Mouse (Mus musculus) layer of hippocampus, adult 18-20 months (tissue): Measurements from ENCODE around the gene Ssty1. TPM values are rescaled to one million over a fixed set of nuclear protein-coding genes. Genes with fewer than 3 reads are reported as not detected.
"Not testable (repeated sequence)": the region's sequence is repeated elsewhere in the genome, so short reads cannot be mapped to it uniquely, and the experiment has no call there.

Experiments
- DNase-seq, 2 experiments: peaks; one replicate each; pipeline ENCODE4 v3.0.0; 2022; ENCODE audit warnings: low spot score in 2 of 2
- long read RNA-seq: library from polyadenylated mRNA; stranded (forward); transcript quantifications from one replicate; pipeline ENCODE4 v2.0.0, GENCODE M21; 2021
- total RNA-seq, 2 experiments: library from RNA; stranded (reverse); gene quantifications; 2 replicates each; pipeline ENCODE4 v1.2.3; 2021

Gene Ssty1
- not detected for total RNA-seq
- long read RNA-seq, result 0 reads

DNA sequence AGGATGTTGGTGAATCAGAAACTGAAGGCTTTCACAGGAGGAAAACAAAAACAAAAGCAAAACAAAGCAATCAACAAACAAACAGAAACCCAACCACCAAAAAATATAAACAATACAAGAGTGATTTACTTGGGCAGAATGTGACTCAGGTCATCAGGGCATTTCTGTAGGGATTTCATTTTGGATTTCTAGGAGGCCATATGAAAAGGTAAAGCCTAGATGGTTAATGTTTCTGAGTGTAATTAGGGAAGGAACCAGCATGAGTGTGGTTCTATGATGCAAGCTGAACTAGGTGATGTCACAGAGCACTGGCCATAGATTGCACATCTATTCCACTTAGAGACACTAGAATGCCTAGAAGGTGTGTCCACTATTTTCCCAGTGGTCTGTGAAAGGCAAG is at the start of gene Ssty1:
Gene Ssty1 (plus strand): TSS at position 301 of the 400 bp plus-strand sequence.
- DNase-seq, result not testable (repeated sequence)

DNA sequence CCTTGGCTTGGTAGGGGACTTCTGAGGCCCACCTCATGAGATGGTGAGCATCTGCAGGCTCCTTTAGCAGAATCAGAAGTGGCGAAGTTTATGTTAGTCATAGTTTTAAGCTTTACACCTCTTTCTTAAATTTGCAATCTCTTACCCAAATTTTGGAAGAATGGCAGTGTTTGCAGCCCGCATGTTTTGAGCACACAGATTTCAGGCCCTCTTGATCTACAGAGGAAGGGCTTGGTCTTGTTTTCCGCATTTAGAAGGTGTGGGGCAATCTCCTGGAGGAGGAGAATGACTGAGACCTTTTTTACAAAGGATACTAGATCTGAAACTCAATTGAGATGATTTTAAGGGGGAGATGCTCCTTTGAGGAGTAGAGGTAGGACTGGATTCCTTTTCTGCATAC is 27.2 kb upstream of the Ssty1 start, which contains the start of gene Gm21764:
Gene Gm21764 (minus strand): TSS at position 101 of the 400 bp plus-strand sequence.
- DNase-seq, result not testable (repeated sequence)

Other genes with a start within 250 kb of the Ssty1 start
- not detected for gene Gm21904, start 242.8 kb upstream of the Ssty1 start, total RNA-seq
- gene Gm20772, start 214.4 kb upstream of the Ssty1 start, total RNA-seq, result not detected
- gene Gm20831, start 214.4 kb upstream of the Ssty1 start, total RNA-seq, result not detected
- not detected for gene Srsy, start 151.8 kb upstream of the Ssty1 start, total RNA-seq
- not detected for gene Gm21764, start 27.3 kb upstream of the Ssty1 start, total RNA-seq